Mouse (Mus musculus) left cerebral cortex, postnatal 4 days (tissue): ENCODE measurements around the gene Dcaf7. TPM values are rescaled to one million over a fixed set of nuclear protein-coding genes. Genes with fewer than 3 reads are reported as not detected.
"Not testable (repeated sequence)": the region's sequence is repeated elsewhere in the genome, so short reads cannot be mapped to it uniquely, and the experiment has no call there.

ENCODE experiments used
- DNase-seq: peaks from one replicate; pipeline ENCODE4 v3.0.0-alpha.2; 2022
- intact Hi-C: fragments of 180-260 bp; cut with DNase I; formaldehyde crosslinking; loops from one replicate; pipeline ENCODE4 v1.15.1; 2025
- total RNA-seq, 2 experiments: library from RNA; stranded (reverse); gene quantifications; 2 replicates each; pipeline ENCODE4 v1.2.3; 2021

The Dcaf7 gene
- total RNA-seq = 100 to 1,000 TPM; 167 to 185 TPM

DNA sequence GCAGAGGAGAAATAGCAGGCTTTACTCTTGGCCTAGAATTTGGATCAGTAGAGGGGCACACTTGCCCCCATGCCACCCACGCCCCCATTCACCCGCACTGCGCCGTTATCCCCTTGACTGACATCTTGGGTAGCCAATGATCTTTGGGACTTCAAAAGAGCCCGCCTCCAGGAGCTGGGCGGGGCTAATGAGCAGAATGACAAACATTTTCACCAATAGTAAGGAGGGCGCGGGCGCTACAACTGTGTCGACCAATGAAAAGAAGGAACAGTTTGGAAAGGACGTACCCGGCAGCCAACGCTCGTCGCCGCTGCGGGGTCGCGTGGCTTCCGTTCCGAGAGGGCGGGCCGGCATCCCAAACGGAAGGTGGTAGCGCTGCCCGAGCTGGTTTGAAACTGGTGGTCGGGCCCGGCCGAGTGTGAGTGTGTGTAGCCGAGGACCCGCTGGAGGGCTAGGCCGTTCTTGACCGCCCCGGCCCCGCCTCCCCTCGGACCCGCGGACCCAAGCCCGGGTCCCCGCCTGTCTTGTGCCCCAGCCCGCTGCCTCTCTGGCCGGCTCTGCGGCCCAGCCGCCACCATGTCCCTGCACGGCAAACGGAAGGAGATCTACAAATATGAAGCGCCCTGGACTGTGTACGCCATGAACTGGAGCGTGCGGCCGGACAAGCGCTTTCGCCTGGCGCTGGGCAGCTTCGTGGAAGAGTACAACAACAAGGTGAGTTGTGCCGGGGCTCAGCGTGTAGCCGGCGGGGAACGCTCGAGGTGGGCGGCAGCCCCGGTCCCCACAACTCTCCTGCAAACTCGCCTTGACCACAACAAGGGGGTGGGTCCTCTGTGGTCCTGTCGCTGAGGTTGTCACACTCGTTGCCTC is at the start of gene Dcaf7:
Dcaf7 (plus strand) TSS at position 325 of the 870 bp plus-strand sequence.
- intact Hi-C loops = loop anchor here (5.0 kb wide), 1 partner anchor 109 kb away; no protein-coding TSS in a partner anchor
- DNase-seq = peak; percentile 97

DNA sequence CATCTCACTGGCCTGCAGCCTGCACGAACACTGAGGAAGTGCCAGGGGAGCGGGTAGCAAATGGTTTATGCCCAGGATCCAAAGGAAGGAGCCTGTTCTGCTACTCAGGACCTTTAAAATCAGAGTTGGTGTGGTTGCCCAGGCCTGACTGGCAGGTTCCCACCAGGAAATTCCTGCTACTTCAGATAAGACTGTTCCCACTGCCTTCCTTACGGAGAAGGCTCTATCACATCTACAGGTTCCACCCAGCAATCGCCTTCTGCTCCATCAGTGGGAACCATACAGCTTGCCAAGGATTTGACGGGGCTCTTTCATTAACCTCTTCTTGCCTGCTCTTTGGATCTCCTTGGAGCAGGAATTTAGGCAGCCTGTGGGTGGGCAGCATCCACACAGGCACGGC is 49.2 kb upstream of the Dcaf7 start:
- DNase-seq = no peak
- intact Hi-C loops = no loop called here

DNA sequence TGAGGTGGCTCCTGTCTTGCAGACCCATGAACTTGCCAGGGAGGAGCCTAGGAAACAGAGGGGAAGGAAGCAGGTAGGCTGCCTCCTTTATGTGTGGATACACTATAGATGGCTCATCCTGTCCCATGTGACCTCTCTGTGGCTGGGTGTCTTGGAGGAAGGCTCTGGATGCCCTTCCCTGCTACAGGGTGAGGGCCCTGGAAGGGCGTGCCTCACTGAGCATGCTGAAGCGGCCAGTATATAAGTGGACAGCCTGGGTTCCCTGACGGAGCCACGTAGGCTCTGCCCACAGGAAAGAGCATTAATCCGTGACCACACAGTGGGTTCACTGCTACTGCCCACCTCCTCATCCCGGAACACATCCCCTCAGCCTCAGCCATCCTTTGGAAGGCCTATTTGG is 47.2 kb upstream of the Dcaf7 start:
- intact Hi-C loops = no loop called here
- DNase-seq = no peak

DNA sequence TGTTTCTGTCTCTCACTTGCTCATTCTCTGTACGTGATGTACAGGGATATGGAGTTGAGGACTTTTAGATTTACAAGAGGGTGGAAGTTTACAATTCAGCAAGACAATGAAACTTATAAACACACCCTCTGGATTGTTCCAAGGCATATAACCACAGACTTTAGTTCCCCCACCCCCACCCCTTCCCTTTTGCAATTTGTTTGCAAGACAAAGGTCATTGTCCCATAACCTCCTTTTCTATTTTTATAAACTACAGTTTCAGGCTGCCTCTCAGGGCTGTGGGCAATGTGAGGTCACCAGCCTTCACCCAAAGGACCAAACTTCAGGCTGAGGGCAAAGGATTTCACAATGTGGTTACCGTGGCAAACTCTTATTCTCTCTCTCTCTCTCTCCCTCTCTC is 46.4 kb upstream of the Dcaf7 start:
- DNase-seq = no peak
- intact Hi-C loops = no loop called here

DNA sequence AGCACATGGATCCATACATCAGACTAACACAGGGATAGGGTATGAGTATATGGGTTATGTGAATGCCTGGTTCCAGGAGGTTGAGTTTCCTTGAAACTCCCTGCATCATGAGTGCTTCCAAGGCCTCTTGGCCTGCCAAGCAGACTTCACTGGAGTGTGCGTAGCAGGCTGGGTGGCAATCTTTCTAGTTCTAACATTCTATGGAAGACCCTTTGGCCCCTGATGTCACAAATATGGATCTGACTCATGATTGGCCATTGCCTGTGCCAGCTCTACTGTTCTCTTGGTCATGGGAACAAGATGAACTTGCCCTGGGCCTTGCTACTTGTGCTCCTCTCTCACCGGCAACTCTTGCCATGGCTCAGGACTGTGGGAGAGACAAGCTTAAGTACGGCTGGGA is 42.3 kb upstream of the Dcaf7 start, which contains the start of gene Ace3:
Ace3 (plus strand) TSS at position 301 of the 400 bp plus-strand sequence.
- intact Hi-C loops = no loop called here

DNA sequence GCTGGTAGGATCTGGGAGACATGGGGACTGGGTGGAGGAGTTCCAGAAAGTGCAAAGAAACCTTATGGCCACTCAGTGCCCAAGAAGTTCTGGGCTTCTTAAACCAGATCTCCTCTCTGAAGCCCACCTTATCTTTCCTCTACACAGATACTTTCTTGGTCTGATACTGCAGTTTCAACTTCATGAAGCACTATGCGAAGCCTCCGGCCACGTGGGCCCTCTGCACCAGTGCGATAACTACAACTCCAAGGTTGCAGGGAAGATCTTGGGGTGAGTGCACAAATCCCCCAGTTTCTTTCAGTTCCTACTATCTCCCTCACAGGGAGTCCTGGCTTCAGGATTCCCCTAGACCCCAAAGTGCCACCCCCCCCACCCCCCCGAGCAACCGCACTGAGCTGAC is 36.6 kb upstream of the Dcaf7 start:
- intact Hi-C loops = no loop called here
- DNase-seq = no peak

More for the DNA sequence above, 42.3 kb upstream of the Dcaf7 start, which contains the start of gene Ace3:
- no peak for DNase-seq

DNA sequence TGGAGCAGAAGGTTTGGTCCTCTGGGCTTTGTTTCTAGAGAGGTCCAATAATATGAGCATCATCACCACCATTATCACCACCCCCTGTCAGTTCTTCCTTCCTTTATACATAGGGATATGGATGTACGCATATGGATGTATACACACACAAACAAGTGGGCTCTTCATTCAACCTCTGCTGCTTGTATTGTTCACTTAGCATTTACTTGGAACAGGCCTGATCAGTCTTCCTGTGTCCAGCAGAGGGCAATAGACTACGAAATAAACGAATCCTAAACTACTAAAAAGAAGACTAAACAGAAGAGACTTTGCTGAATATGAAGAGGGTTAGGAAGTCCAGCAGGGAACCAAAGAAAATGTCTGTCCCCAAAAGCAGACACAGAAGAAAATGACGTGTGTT is 35.0 kb upstream of the Dcaf7 start:
- no peak for DNase-seq
- intact Hi-C loops = no loop called here

DNA sequence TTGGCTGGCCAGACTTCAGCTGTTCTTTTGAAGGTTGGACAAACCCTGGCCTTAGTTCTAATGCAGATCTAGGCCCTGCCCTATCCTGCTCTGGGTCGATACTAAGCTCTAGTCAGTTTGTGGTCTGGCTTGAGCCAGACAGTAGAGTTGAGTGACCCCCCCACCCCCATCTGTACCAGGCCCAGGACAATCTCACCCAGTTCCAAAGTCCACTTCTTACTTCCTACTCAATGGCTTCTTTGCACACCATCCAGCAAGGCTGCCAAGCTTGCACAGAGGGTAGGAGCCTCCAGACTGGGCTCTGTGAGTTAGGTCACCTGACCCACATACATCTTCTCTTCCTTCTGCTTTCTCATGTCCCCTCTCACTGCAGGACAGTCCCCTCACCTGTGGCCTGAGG is 32.1 kb upstream of the Dcaf7 start:
- no peak for DNase-seq
- intact Hi-C loops = no loop called here

DNA sequence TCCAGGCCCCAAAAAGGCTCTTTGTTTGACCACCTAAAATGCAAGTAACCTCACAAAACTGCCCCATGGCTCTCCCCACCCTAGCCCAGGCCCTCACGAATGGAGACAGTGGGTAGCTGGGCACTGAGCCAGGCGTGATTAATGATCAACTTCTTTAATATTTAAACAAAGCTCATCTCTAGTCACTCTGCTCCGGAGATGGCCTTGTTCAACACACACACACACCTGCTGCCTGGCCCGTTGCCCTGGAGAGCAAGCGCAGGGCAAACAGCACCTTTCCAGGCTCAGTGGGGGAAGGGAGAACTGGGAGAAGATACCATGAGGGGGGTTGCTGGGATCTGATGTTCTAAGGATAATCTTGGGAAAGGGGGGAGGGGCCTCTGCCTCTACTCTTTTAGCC is 30.7 kb upstream of the Dcaf7 start:
- intact Hi-C loops = no loop called here
- no peak for DNase-seq

DNA sequence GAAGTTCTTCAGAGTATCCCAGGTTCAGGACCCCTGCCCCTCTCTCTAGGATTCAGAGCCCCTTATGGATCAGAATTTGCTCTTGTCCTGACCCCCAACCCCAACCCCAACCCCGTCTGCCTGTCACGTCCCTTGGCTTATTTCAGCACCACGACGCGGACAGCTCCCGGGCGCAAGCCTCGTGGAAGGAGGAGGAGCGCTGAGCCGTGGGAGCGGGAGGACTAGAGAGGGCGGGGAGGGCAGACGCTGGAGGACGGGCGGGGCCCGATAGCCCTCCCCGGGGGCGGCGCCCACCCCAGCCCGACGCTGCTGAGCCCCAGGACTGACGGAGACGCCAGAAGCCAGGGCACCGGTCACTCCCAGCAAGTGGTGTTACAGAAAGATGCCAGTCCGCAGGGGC is 28.9 kb upstream of the Dcaf7 start, which contains the start of gene Kcnh6:
Kcnh6 (plus strand) TSS at position 304 of the 400 bp plus-strand sequence.
- peak; percentile 46 for DNase-seq
- intact Hi-C loops = no loop called here

DNA sequence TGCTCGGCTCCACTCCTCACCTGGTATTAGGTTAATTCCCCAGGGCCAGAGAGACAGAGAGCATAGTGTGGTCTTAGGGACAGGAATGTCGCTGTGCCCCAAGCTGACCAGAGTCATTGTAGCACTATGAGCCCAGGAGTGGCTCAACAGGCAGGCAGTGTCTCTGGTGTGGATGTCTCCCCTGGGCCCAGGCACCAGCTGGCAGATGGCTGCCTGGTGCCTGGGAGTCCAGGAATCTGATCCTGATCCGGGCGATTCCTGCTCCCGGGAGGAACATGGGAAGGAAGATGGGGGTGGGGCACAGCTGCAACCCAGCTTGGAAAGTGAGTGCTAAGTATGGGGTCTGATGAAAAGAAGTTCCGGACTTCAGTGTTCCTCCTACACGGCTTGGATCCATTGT is 24.0 kb upstream of the Dcaf7 start:
- intact Hi-C loops = no loop called here
- DNase-seq = no peak

DNA sequence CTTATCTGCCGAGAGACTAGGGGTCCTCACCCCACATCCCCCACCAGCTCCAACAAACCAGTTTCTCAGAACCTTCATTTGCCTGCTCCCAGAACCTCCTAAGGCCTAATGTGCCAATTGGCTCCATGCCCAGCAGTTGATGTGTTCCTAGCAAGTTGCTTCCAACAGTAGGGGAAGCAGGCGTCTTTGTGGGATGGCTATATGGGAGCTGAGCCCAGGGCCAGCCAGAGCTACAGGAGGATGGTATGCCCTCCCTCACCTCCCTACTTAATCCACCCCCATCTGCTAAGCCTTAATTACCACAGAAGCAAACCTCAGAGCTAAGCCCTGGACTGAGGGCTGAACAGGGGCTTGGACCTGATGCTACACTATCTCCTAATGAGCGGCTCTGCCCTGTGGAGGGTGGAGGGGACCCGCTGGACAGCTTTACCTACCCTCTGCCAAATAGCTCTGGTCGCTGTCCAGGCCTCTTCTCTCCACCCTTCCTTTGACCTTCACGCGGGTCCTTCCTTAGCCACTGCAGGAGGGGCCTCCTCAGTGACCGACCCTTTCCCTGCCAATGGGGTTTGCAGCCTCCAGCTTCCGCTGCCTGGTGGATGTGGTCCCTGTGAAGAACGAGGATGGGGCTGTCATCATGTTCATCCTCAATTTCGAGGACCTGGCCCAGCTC is 23.0 kb upstream of the Dcaf7 start:
- intact Hi-C loops = no loop called here
- peak; percentile 90 for DNase-seq

DNA sequence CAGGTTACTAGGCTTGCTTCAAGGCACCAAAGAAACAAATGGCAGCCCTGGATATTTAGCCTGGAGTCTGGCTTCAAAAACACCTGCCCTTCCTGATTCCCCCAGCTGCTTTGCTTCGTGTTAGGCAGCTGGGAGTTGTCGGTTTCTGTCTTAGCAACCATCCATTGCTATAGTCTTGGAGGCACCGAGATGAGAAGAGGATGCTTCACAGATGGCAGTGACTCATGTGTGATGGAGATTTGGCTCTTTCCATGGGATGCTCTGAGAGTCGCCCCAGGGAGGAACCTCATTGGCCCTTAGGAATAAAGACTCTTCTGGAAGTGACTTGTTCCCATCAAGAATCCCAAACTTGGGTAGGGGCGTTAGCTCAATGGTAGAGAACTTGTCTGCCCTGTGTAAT is 20.2 kb upstream of the Dcaf7 start:
- intact Hi-C loops = no loop called here
- no peak for DNase-seq

DNA sequence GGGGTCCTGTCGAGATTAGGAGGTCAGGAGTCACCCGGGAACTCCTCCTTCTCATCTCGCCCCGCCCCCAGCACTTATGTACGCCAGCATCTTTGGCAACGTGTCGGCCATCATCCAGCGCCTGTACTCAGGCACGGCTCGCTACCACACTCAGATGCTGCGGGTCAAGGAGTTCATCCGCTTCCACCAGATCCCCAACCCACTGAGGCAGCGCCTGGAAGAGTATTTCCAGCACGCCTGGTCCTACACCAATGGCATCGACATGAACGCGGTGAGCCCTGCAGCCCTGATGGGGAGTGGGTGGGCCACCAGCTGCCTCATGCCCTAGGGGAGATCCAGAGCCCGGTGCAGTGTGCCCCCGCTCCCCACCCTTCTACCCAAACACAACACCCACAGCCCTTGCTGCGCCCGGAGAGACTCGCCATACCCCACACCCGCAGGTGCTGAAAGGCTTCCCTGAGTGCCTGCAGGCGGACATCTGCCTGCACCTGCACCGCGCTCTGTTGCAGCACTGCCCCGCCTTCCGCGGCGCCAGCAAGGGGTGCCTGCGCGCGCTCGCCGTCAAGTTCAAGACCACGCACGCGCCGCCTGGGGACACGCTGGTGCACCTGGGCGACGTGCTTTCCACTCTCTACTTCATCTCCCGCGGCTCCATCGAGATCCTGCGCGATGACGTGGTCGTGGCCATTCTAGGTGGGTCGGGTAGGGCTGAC is 16.5 kb upstream of the Dcaf7 start:
- intact Hi-C loops = no loop called here
- DNase-seq = peak; percentile 33

DNA sequence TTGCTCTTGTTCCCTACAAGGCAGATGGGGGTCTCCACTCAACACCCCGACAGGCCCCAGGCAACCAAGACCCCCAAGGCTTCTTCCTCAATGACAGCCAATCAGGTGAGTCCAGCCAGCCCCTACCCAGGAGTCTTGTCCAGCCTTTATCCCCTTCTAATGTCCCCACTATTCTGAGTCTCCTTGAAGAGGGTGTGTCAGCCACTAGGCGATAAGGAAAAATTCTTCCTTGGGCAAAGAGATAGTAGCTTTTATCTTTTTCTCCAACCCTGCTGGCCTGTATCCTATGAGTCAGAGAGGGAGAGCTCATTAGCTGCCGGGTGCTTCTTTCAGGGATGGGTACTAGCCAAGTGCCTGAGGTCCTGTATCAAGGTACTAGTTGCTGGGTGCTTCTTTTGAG is 10.9 kb upstream of the Dcaf7 start:
- intact Hi-C loops = no loop called here
- DNase-seq = no peak

DNA sequence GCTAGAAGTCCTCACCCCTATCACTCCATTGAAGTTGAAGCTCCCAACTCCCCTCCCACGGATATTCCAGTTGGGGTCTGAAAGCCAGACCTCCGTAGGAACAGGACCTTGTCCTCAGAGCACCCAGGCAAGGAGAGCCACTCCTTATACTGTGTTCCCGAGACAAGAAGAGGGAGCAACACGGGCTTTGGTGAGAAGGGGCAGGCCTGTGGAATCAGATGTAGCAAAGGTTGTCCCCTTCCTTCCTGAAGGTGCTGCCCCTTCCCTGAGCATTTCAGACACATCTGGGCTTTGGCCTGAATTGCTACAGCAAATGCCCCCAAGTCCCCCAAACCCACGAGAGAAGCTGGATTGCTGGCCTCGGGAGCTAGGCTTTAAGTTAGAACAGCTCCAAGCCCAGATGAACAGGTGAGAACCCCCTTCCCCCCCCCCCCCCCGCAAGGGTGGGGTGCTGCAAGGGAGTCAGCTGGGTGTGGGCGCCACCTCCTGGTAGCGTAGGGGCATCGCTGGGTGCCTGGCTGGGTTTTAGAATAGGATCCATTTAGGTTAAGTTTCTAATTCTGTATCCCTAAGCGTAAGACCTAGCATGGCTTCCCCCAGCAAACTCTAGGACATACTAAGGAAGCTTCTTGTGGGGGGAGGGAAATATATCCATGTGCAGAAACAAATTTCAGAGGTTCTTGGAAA is 10.1 kb upstream of the Dcaf7 start:
- intact Hi-C loops = no loop called here

DNA sequence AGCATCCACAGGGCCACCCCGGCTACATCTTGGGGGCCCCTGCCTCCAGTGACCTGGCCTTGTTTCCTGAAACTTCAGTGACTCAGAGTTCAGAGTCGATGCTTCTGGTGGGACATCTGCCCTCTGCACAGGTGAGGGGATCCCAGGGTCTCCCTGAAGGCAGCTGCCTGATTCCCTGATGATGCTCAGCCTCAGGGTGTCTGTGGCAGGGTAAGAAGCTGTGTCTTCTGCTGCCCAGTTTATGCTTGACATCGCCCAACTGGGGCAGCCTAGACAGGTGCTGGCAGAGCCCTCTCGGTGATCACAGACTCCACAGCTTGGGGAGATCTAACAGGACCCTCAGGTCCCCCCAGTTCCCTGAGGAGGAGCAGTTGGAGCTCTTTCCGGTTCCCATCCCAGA is 9.1 kb upstream of the Dcaf7 start:
- intact Hi-C loops = no loop called here
- no peak for DNase-seq

More for the DNA sequence above, 10.1 kb upstream of the Dcaf7 start:
- DNase-seq = peak; percentile 62

DNA sequence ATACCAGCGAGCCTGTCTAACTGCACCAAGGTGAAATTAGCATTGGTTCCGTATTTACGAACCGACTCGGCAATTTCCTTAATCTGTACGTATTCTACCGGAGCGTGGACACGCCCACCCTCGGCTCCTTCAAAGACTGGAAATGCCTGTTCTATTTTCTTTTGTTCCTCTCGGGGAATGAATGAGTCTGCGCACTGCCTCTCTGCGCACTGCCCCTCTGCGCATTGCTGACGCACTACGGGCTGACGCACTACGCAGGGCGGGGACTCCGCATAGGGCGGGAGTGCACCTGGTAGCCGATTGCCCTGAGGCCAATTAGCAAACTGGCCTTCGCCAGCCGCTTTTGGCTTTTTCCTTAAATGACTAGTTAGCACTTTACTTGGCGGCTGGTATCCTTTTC is 4.6 kb upstream of the Dcaf7 start:
- DNase-seq, intact Hi-C loops: not testable (repeated sequence)

DNA sequence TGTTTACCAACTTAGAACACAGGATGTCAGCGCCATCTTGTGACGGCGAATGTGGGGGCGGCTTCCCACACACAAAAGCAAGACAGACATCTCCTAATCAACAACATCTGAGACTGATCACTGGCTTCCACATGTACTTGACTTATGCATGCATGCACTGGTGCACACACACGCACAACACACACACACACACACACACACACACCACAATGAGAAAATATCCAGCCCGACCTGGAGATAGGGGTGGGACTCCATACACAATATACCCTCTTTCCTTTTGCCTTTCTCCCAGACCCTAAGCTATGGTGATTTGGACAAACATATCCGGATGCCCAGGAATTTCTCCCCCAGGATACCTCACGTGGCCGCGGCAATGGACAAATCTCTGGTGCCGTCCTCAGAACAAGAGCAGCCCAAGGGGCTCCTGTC is 3.2 kb upstream of the Dcaf7 start:
- intact Hi-C loops = no loop called here
- no peak for DNase-seq

DNA sequence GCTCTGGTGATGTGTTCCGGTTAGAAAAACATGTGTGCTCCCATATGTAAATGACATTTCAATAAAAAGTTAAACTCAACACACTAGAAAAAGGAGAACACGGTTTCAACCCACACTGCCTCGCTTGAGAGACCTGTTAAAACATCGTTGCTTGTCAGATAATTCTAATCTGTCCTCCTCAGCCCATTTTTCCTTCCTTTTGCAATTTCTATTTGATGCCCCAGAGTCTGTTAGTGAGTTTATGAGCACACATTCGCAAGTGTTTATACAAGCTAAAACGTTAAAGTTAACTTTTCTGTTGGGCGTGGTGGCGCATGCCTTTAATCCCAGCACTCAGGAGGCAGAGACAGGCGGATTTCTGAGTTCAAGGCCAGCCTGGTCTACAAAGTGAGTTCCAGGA is 1.7 kb upstream of the Dcaf7 start:
- no peak for DNase-seq
- intact Hi-C loops = loop anchor here (5.0 kb wide), 1 partner anchor 108 kb away; no protein-coding TSS in a partner anchor

DNA sequence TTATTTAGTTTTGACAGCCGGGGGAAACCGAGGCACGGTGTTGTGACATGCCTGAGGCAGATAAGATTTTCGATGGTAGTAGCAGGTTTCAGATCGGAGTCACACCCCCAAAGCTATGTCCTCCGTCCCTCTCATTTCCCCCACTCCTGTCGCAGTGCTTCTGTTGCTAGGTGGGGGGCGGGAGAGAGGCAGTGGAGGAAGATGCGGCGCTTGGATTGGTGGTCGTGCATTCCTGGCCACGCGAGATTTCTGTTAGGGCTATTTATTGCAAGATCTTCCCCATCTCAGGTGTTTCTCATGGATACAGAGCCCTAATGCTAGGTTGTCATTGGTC is 713 bp downstream of the Dcaf7 start:
- intact Hi-C loops = loop anchor here (5.0 kb wide), 1 partner anchor 110 kb away; no protein-coding TSS in a partner anchor
- DNase-seq = peak; percentile 84
